In the genomic region with DNA sequence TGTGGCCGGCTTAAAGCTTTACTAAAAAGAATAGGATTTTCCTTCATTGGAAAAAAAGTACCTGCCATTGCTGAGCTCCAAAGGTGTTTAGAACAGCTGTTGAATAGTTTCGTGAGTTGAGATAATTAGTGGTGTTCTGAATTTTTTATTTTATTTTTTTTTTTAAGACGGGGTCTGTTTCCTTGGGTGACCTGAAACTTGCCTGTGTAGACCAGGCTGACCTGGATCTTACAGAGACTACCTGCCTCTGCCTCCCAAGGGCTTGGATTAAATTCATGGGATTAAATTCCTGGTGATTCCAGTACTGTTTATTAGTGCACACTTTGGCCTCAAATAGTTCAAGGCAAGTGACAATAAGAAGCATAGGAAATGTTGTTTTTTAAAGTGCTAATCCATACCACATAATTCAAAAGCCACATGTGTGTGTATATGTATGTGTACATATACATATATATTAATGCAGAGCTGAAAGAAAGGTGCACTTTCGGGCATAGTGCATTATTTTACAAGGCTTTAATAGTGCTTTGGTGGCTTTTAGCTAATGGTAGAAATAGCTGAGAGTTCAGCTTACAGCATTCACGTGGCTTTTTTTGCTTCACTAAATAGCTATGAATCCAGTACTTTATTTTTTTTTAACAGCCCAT, we compare ENCODE assay signal across 8 mouse cellular contexts. TPM values are rescaled to one million over a fixed set of nuclear protein-coding genes. Genes with fewer than 3 reads are reported as not detected.
DNase-seq lines count a peak whose midpoint lies in the region; ATAC-seq and TF ChIP-seq lines count a peak whose summit lies in the region.

No protein-coding gene starts in this region.

- H3K9me3 ChIP-seq in liver, embryonic 14.5 days (ENCODE audit: control insufficient read depth, low read length): no peaks in the 10 kb centered on the region

- TF ChIP-seq CTCF in gastrocnemius, adult 2 months (IDR thresholded peaks at IDR 0.05): no peak
- no peak for TF ChIP-seq CTCF in thymus, adult 2 months (IDR thresholded peaks at IDR 0.05; ENCODE audit: borderline replicate concordance, control insufficient read depth, extremely low read depth, insufficient read depth, low read length, poor library complexity)
- no peak for TF ChIP-seq CTCF in liver, embryonic 14.5 days (IDR thresholded peaks at IDR 0.05; ENCODE audit: low read depth)

- TF ChIP-seq POLR2A in thymus, adult 2 months (IDR thresholded peaks at IDR 0.05; ENCODE audit: control insufficient read depth, extremely low read depth, insufficient read depth, low read length, poor library complexity): no peak

- DNase-seq in gastrocnemius, adult 2 months: no peak
- DNase-seq in gastrocnemius, postnatal 10 days: no peak
- no peak for DNase-seq in thymus, adult 2 months
- DNase-seq in thymus, postnatal 10 days (ENCODE audit: low spot score in 2 of 2): no peak
- DNase-seq in liver, embryonic 14.5 days (ENCODE audit: low read depth in 3 of 3, low spot score in 3 of 3): no peak
- DNase-seq in adrenal gland, postnatal 36 days: no peak
- DNase-seq in gastrocnemius, adult 18-20 months (ENCODE audit: low spot score): no peak

- peak overlapping the region; percentile 73 for H3K4me2 ChIP-seq in liver, embryonic 14.5 days (ENCODE audit: low read depth)

- TF ChIP-seq EP300 in liver, embryonic 14.5 days (IDR thresholded peaks at IDR 0.05; ENCODE audit: low read depth): no peak

- ATAC-seq in liver, embryonic 14.5 days (ENCODE audit: insufficient read depth): no peak
- no peak for ATAC-seq in frontal cortex, adult (ENCODE audit: low TSS enrichment)

- WGBS in thymus, adult 2 months: 27% methylated on average over 5 of the region's 5 CpGs
- WGBS in liver, embryonic 14.5 days (ENCODE audit: insufficient replicate concordance): 14% methylated on average over 5 of the region's 5 CpGs

- peak overlapping the region; percentile 91 for H3K27ac ChIP-seq in gastrocnemius, adult 2 months
- no peak overlapping the region for H3K27ac ChIP-seq in thymus, adult 2 months (ENCODE audit: control insufficient read depth, insufficient read depth, low read length)
- H3K27ac ChIP-seq in liver, embryonic 14.5 days: no peak overlapping the region

- intact Hi-C loops in gastrocnemius, adult 2 months (cut with DNase I): no loop called here

- H3K9ac ChIP-seq in liver, embryonic 14.5 days (replicated peaks): peak overlapping the region; percentile 62

- H3K4me3 ChIP-seq in gastrocnemius, adult 2 months: peak overlapping the region; percentile 96
- H3K4me3 ChIP-seq in thymus, adult 2 months (ENCODE audit: control insufficient read depth, insufficient read depth, low read length): peak overlapping the region; percentile 83
- peak overlapping the region; percentile 64 to 69; a peak in 3 of 4 replicates for H3K4me3 ChIP-seq in liver, embryonic 14.5 days (ENCODE audit: insufficient read depth in 1 of 2, low read depth in 2 of 2, low read length in 2 of 2)

- H3K36me3 ChIP-seq in thymus, adult 2 months (ENCODE audit: control insufficient read depth, insufficient read depth, low read length): no peaks in the 10 kb centered on the region
- H3K36me3 ChIP-seq in liver, embryonic 14.5 days (replicated peaks; ENCODE audit: control insufficient read depth, insufficient read depth, low read depth): no peaks in the 10 kb centered on the region

- H3K27me3 ChIP-seq in thymus, adult 2 months (ENCODE audit: control insufficient read depth, insufficient read depth, low read length): no peaks in the 10 kb centered on the region
- peaks cover 5% of the 10 kb centered on the region; the same call in 1 of the 2 replicates for H3K27me3 ChIP-seq in liver, embryonic 14.5 days (ENCODE audit: control insufficient read depth, insufficient read depth, low read length)

- H3K4me1 ChIP-seq in thymus, adult 2 months (replicated peaks; ENCODE audit: control insufficient read depth, insufficient read depth, low read length): peaks cover 6% of the 10 kb centered on the region
- peaks cover 0 to 3% of the 10 kb centered on the region in 2 experiments; a peak in 1 of 4 replicates for H3K4me1 ChIP-seq in liver, embryonic 14.5 days (replicated peaks; ENCODE audit: control insufficient read depth in 2 of 2, insufficient read depth in 2 of 2, low read length in 1 of 2)

RNA-seq across cellular contexts. Expression of a gene that starts 2.6 kb away (rescaled TPM):
- 1 to 10 TPM; 4.2 to 8.2 TPM for total RNA-seq in gastrocnemius, adult 2 months (2021)
- total RNA-seq in gastrocnemius, postnatal 10 days (2021): 10 to 100 TPM; 15.1 to 15.6 TPM
- polyA plus RNA-seq in thymus, adult 2 months (2012; rRNA removed): 19.9 and 23.0 TPM in 2 replicates
- polyA plus RNA-seq in liver, embryonic 14.5 days (2012; rRNA removed): 4.6 TPM in 2 replicates
- polyA plus RNA-seq in liver, embryonic 14.5 days (2014; fragmentation: Nextera tagmentation; extraction: Ambion mirVana): 4.1 and 5.0 TPM in 2 replicates
- 10 to 100 TPM; 24.8 to 31.0 TPM for total RNA-seq in adrenal gland, postnatal 36 days (2021)
- total RNA-seq in gastrocnemius, adult 18-20 months (2021): 1 to 10 TPM; 4.2 to 4.8 TPM

RNA-seq across cellular contexts. Expression of a gene that starts 49.1 kb away (rescaled TPM):
- total RNA-seq in gastrocnemius, adult 2 months (2021): 10 to 100 TPM; 16.5 to 19.7 TPM
- total RNA-seq in gastrocnemius, postnatal 10 days (2021): 10 to 100 TPM; 17.2 to 18.0 TPM
- polyA plus RNA-seq in thymus, adult 2 months (2012; rRNA removed): 22.5 and 26.9 TPM in 2 replicates
- 7.1 and 13.0 TPM in 2 replicates for polyA plus RNA-seq in liver, embryonic 14.5 days (2012; rRNA removed)
- polyA plus RNA-seq in liver, embryonic 14.5 days (2014; fragmentation: Nextera tagmentation; extraction: Ambion mirVana): 14.9 and 18.3 TPM in 2 replicates
- 10 to 100 TPM; 34.4 to 35.9 TPM for total RNA-seq in adrenal gland, postnatal 36 days (2021)
- 10 to 100 TPM; 16.5 to 17.7 TPM for total RNA-seq in gastrocnemius, adult 18-20 months (2021)
